Mouse (Mus musculus) kidney, embryonic 16.5 days (tissue): ENCODE results near the gene Trpv5. TPM values are rescaled to one million over a fixed set of nuclear protein-coding genes. Genes with fewer than 3 reads are reported as not detected.

Experiments used
- ATAC-seq: fragments of 200-750 bp; cut with Nextera tagmentation; 2 replicates; pipeline ENCODE4 v1.8.0; 2017; ENCODE audit warnings: moderate TSS enrichment; ENCODE audit not compliant: low FRiP score, low TSS enrichment
- H3K27ac ChIP-seq: fragments of 300-500 bp; sonication (generic); 2 replicates; pipeline ENCODE4 v1.5.1; 2014; ENCODE audit warnings: low read length
- H3K27me3 ChIP-seq: fragments of 300-500 bp; sonication (generic); 2 replicates; pipeline ENCODE4 v1.6.1; 2014; ENCODE audit warnings: low read length, control low read depth, mixed read lengths; ENCODE audit not compliant: insufficient read depth
- H3K36me3 ChIP-seq: fragments of 300-500 bp; sonication (generic); 2 replicates; pipeline ENCODE4 v1.6.1; 2014; ENCODE audit warnings: low read length, control low read depth, mixed read lengths; ENCODE audit not compliant: insufficient read depth
- H3K4me1 ChIP-seq: fragments of 300-500 bp; sonication (generic); 2 replicates; pipeline ENCODE4 v1.6.1; 2014; ENCODE audit warnings: low read length, control low read depth, mixed read lengths; ENCODE audit not compliant: insufficient read depth
- H3K4me2 ChIP-seq: fragments of 300-500 bp; sonication (generic); replicated peaks from 2 replicates; pipeline ENCODE4 v1.6.1; 2014; ENCODE audit warnings: low read depth, low read length
- H3K4me3 ChIP-seq: fragments of 300-500 bp; sonication (generic); 2 replicates; pipeline ENCODE4 v1.5.1; 2014; ENCODE audit warnings: mild to moderate bottlenecking, low read length
- H3K9ac ChIP-seq: fragments of 300-500 bp; sonication (generic); replicated peaks from 2 replicates; pipeline ENCODE4 v1.6.1; 2014; ENCODE audit warnings: low read length
- H3K9me3 ChIP-seq: fragments of 300-500 bp; sonication (generic); 2 replicates; pipeline ENCODE4 v1.6.1; 2016; ENCODE audit warnings: low read length, control low read depth
- WGBS: fragments of 180-500 bp; shearing (Covaris S2); extraction: QIAGEN DNeasy Blood & Tissue Kit; methylation state at CpG from one replicate; pipeline ENCODE4 v1.1.7; 2014; 5-methylcytosine and 5-hydroxymethylcytosine counted together
- polyA plus RNA-seq: library from polyadenylated mRNA; unstranded; fragments of >200 nt; fragmentation: Nextera tagmentation; extraction: Ambion mirVana; gene quantifications from 2 replicates; pipeline ENCODE4 v1.2.1, GENCODE M21; 2015

Trpv5 gene
- 3.1 and 3.8 TPM in 2 replicates for polyA plus RNA-seq

DNA sequence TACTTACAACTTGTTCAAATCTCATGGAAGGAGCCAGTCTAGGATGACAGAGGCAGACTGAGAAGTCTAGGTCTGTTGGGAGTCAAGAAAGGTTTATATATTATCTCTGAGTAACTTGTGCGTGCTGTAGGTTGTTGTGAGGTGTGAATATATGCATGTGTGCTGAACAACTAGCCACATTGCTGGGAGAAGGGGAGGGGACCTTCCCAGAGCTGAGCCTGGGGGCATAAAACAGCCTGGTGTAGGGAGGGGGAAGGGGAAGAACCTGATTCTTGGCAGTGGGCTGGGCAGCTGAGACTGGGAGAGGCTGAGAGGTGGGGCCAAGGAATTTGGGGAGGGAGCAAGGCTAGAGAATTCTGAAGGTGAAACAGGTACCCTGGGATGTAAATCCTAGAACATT, at the start of gene Trpv5:
Trpv5 (minus strand) TSS at position 101 of the 400 bp plus-strand sequence.
- no peaks in the 10 kb centered on the region for H3K36me3 ChIP-seq
- no peak; the same call in 1 of the 2 replicates for ATAC-seq
- H3K4me3 ChIP-seq = no peak within 1 kb of the TSS
- no peaks in the 10 kb centered on the region for H3K27me3 ChIP-seq
- no peaks in the 10 kb centered on the region for H3K4me1 ChIP-seq
- no peaks in the 10 kb centered on the region for H3K9me3 ChIP-seq
- WGBS = 56% methylated on average over 1 of the region's 1 CpGs
- no peak within 1 kb of the TSS for H3K4me2 ChIP-seq
- H3K9ac ChIP-seq = no peak within 1 kb of the TSS
- H3K27ac ChIP-seq = peak within 1 kb of the TSS; percentile 32; the same call in 1 of the 2 replicates

DNA sequence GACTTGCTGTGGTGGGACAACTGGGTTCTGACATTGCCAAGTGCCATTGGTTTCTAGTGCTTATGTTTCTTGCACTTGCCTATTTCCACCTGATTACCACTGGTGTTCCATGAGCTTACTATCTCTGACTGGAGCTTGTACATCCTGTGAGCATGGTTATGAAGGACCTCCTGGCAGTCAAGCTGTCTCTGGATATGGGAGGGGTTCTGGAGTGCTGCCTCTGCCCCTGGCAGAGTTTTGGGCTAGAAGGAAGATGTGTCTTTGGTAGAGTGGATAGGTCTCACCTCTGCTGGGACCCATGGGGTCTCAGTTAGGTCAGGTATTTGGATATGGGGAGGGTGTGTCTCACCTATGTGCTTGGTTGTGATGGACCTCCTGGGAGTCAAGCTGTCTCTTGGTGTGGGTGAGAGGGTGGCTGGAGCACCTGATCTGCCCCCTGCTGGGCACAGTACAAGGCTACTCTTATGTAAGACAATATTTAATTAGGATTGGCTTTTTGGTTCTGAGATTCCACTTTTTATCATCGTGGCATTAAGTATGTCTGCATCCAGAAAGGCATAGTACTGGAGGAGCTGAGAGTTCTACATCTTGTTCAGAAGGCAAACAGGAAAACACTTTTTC, 47.5 kb upstream of the Trpv5 start:
- Histone ChIP-seq H3K27ac (no peak overlapping the region), H3K4me3 (no peak overlapping the region), H3K4me1 (no peaks in the 10 kb centered on the region), H3K9me3 (no peaks in the 10 kb centered on the region), H3K27me3 (no peaks in the 10 kb centered on the region), H3K36me3 (no peaks in the 10 kb centered on the region), H3K9ac (no peak overlapping the region), H3K4me2 (no peak overlapping the region)
- WGBS = 76% methylated on average over 1 of the region's 1 CpGs
- ATAC-seq = no peak

DNA sequence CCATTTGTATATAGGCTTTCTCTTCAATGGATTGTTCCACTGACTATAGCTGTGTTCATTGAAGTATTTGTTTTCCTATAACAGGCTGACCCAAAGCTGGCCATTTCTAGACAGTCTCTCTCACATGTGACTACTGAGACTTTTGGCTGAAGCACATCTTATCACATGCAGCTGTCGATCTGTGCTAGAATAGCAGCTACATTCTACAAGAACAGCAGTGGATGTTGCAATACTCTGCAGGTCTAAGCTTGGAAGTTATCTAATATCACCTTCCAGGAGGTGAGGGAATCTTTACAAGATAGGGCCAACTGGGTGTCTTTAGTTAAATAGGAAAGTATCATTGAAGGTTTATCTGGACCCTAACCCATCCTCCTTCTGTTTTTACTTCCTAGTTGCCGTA, 40.9 kb upstream of the Trpv5 start:
- 90% methylated on average over 2 of the region's 2 CpGs for WGBS
- H3K4me1 ChIP-seq = no peaks in the 10 kb centered on the region
- H3K9me3 ChIP-seq = no peaks in the 10 kb centered on the region
- no peaks in the 10 kb centered on the region for H3K27me3 ChIP-seq
- no peak for ATAC-seq
- no peaks in the 10 kb centered on the region for H3K36me3 ChIP-seq
- H3K9ac ChIP-seq = no peak overlapping the region
- no peak overlapping the region for H3K4me3 ChIP-seq
- H3K27ac ChIP-seq = no peak overlapping the region
- no peak overlapping the region for H3K4me2 ChIP-seq

DNA sequence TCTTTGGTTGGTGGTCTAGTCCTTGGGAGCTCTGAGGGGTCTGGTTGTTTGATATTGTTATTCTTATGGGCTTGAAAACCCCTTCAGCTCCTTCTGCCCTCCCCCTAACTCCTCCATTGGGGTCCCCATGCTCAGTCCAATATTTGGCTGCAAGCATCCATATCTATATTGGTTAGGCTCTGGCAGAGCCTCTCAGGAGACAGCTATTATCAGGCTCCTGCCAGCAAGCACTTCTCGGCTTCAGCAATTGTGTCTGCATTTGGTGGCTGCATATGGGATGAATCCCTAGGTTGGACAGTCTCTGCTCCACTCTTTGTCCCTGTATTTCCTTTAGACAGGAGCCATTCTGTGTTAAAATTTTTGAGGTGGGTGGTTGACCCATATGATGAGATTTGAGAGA, 29.7 kb upstream of the Trpv5 start:
- no peaks in the 10 kb centered on the region for H3K9me3 ChIP-seq
- no peak for ATAC-seq
- H3K4me1 ChIP-seq = no peaks in the 10 kb centered on the region
- 73% methylated on average over 1 of the region's 1 CpGs for WGBS
- H3K27ac ChIP-seq = no peak overlapping the region
- no peak overlapping the region for H3K4me3 ChIP-seq
- no peak overlapping the region for H3K9ac ChIP-seq
- no peaks in the 10 kb centered on the region for H3K36me3 ChIP-seq
- H3K4me2 ChIP-seq = no peak overlapping the region
- H3K27me3 ChIP-seq = no peaks in the 10 kb centered on the region

DNA sequence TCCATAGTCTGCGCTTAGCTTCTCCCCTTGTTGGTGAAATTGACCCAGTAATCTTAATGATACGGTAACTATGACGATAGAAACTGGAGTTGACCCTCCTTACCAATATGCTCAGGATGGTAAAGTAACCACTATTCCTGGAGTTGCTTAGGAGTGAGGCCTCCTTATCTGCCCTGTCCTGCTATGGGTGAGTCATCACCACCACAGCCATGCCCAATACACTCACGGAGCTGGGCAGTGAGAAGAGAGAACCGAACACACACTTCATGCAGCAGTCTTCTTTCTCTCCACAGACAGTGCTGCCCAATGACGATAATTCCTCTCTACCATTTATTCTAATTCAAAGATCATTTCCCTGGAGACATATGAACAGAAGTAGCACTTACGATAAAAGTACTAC, 25.7 kb upstream of the Trpv5 start:
- no peak for ATAC-seq
- H3K27me3 ChIP-seq = no peaks in the 10 kb centered on the region
- 88% methylated on average over 7 of the region's 7 CpGs for WGBS

DNA sequence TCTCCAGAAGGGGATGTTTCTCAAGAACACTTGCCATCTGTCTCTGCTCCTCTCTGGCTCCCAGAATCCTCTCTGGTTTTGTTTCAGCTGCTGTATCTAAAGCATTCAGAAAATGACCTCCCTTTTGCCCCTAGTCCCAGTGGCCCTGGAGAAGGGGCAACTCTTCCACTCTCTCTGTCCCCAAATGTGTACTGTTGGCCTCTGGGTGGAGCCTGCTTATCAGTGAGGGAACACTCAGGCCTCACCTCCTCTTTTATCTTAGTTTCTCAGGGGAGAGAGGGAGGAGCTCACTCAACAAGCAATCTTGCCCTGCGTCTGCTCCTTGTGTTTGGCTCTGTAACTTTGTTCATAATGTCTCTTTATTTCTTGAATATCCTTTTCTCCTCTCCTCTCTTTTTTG, 23.6 kb upstream of the Trpv5 start, which contains the start of gene Kel:
Kel (minus strand) TSS at position 217 of the 400 bp plus-strand sequence.
- WGBS = 50% methylated on average over 1 of the region's 1 CpGs
- H3K9me3 ChIP-seq = 0 out of 2 replicates have a peak, but pooled peaks cover 2% of the 10 kb centered on the region
- peak within 1 kb of the TSS; percentile 34; the same call in 1 of the 2 replicates for H3K27ac ChIP-seq
- H3K4me2 ChIP-seq = no peak within 1 kb of the TSS
- H3K27me3 ChIP-seq = no peaks in the 10 kb centered on the region
- no peak for ATAC-seq
- no peaks in the 10 kb centered on the region for H3K4me1 ChIP-seq
- H3K36me3 ChIP-seq = no peaks in the 10 kb centered on the region
- no peak within 1 kb of the TSS for H3K4me3 ChIP-seq
- no peak within 1 kb of the TSS for H3K9ac ChIP-seq

More for the DNA sequence above, 25.7 kb upstream of the Trpv5 start:
- no peaks in the 10 kb centered on the region for H3K4me1 ChIP-seq
- no peak overlapping the region for H3K4me3 ChIP-seq
- no peaks in the 10 kb centered on the region for H3K36me3 ChIP-seq
- H3K9me3 ChIP-seq = 0 out of 2 replicates have a peak, but pooled peaks cover 2% of the 10 kb centered on the region
- no peak overlapping the region for H3K27ac ChIP-seq
- no peak overlapping the region for H3K4me2 ChIP-seq
- H3K9ac ChIP-seq = no peak overlapping the region

DNA sequence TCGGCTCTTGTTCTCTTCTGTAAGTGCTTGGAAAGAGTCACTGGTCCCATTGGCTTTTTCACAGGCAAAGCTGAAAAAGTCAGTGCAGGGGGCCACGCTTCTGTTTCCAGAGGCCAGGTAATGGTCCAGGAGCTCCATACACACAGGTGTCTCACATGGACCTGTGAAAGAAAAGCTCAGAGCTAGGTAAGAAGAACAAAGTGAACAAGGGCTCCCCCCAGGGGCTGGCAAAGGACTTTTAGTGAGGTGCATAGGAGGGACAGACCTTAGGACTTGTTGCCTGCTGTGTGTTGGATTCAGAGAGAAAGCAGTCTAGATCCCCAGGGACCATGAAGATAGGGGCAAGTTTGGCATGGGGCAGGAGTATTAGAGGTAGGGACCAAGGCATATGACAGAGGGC, 22.4 kb upstream of the Trpv5 start:
- H3K4me2 ChIP-seq = no peak overlapping the region
- 0 out of 2 replicates have a peak, but pooled peaks cover 2% of the 10 kb centered on the region for H3K9me3 ChIP-seq
- no peak overlapping the region for H3K4me3 ChIP-seq
- no peaks in the 10 kb centered on the region for H3K4me1 ChIP-seq
- peak; percentile 42; the same call in 1 of the 2 replicates for ATAC-seq
- no peaks in the 10 kb centered on the region for H3K27me3 ChIP-seq
- H3K27ac ChIP-seq = no peak overlapping the region
- no peaks in the 10 kb centered on the region for H3K36me3 ChIP-seq
- WGBS = 75% methylated on average over 2 of the region's 2 CpGs
- H3K9ac ChIP-seq = no peak overlapping the region

DNA sequence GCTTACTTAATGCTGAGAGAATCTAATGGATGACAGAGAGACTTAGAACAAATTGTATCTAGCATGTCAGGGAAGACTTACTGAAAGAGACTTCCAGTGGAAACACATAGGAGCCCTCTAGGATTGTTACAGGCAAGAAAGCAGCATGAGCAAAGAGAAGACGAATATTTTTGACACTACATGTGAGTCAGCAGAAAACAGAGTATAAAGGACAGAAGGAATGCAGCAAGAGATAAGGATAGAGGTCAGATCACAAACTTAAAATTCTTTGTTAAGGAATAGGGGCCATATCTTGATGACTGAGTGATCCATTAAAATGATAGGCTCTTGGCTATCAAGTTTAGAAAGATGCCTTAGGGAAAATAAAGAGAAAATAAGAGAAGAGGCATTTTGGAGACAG, 20.7 kb upstream of the Trpv5 start:
- ATAC-seq = no peak
- Histone ChIP-seq H3K4me2 (no peak overlapping the region), H3K4me1 (no peaks in the 10 kb centered on the region), H3K9ac (no peak overlapping the region), H3K36me3 (no peaks in the 10 kb centered on the region), H3K27me3 (no peaks in the 10 kb centered on the region), H3K9me3 (0 out of 2 replicates have a peak, but pooled peaks cover 2% of the 10 kb centered on the region), H3K4me3 (no peak overlapping the region), H3K27ac (no peak overlapping the region)
- WGBS = 78% methylated on average over 1 of the region's 1 CpGs

DNA sequence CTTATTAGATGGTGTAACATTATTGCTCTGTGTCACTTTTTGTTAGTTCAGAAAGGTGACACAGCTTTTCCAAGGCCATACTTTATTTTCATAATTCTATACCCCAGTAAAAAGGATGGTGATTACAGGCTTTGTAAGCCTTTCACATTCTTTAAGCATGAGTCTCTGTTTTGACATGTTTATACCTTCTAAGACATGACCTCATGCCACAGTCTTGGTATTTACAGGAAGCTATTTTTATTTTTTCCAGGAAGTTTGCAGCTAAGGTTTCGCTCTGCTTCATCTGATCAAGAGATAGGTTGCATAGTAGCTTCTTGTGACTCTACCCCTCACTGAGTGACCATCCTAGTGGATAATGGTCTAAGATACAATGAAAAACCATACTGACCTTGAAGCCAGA, 13.8 kb upstream of the Trpv5 start:
- Histone ChIP-seq H3K9ac (no peak overlapping the region), H3K4me2 (no peak overlapping the region), H3K4me3 (no peak overlapping the region), H3K27ac (no peak overlapping the region), H3K4me1 (no peaks in the 10 kb centered on the region), H3K36me3 (no peaks in the 10 kb centered on the region), H3K27me3 (no peaks in the 10 kb centered on the region), H3K9me3 (no peaks in the 10 kb centered on the region)
- no peak for ATAC-seq
- WGBS = 77% methylated on average over 1 of the region's 1 CpGs

DNA sequence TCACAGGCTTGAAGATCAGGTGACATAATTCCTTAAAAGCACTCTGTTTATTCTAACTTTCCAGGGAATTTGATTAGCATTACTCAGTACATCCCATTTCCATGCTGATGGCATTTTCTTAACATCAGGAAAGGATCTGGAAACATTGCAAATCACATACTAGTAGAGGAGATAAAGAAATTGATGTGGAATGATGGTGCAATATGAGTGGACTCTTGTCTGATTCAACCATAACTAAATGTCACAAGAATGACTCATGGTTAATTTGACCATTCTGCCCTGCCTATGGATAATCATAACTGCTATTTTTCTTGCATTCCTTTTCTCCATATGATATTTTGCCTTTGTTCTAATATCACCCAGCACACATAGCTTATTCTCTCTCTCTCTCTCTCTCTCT, 11.6 kb upstream of the Trpv5 start:
- Histone ChIP-seq H3K9ac (no peak overlapping the region), H3K27ac (no peak overlapping the region), H3K36me3 (no peaks in the 10 kb centered on the region), H3K4me2 (no peak overlapping the region), H3K9me3 (no peaks in the 10 kb centered on the region), H3K4me1 (no peaks in the 10 kb centered on the region), H3K4me3 (no peak overlapping the region), H3K27me3 (no peaks in the 10 kb centered on the region)
- no peak for ATAC-seq
